Mouse (Mus musculus): ENCODE measurements around the gene Cadm2. TPM values are rescaled to one million over a fixed set of nuclear protein-coding genes. Genes with fewer than 3 reads are reported as not detected.

Gene Cadm2
- total RNA-seq, 2 experiments from 2014 or later: 224 to 229 TPM

DNA sequence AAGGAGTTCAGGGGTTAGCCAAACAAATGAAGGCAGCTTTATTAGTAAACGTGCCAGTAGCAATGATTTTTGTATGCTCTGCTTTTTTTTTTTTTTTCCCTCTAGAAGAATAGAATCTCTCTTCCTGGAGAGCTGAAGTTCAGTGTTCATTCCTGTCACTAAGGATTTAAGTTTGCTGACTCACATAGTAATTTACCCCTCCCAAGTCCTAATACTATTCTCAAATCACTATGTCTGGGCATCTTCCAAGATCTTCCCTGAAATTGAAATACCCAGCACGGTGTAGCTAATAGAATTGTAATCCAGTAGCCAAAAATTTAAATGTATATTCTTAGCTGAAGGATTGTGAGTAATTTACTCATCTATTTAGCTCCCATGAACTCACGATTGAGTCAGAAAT is 914.2 kb downstream of the Cadm2 start:
- no peak for DNase-seq

- no peak for DNase-seq
These were observed 925.9 kb downstream of the Cadm2 start for GRCm38 (mm10) chr16:66694783-66695182.

DNA sequence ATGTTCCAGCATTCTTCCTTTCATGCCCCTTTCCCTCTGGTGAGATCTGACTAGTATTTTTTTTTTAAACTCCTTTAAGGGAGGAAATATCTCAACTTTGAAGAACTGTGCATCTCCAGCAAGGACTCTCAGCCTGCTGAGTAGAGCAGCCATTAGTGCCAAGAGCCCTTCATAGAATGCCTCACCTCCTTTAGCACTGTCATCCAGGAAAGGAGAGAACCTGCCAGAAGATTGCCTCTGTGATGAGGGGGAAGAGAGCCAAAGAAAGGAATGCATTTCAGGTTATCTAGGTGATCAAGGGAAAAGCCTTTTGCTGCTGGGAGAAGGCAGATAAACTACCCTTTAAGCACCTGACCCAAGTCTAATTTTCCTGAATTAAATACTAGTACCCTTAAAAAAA is 943.5 kb downstream of the Cadm2 start:
- no peak for DNase-seq

GRCm38 (mm10) chr16:66651013-66651362 is 969.7 kb downstream of the Cadm2 start:
- DNase-seq: no peak

GRCm38 (mm10) chr16:66650348-66651012 is 970.2 kb downstream of the Cadm2 start:
- DNase-seq: peak; percentile 48 to 53

- DNase-seq: no peak
These were observed 972.9 kb downstream of the Cadm2 start for GRCm38 (mm10) chr16:66647798-66648197.

GRCm38 (mm10) chr16:66643606-66644005 is 977.1 kb downstream of the Cadm2 start:
- DNase-seq: no peak

GRCm38 (mm10) chr16:66627527-66627926 is 993.2 kb downstream of the Cadm2 start:
- no peak for DNase-seq

DNA sequence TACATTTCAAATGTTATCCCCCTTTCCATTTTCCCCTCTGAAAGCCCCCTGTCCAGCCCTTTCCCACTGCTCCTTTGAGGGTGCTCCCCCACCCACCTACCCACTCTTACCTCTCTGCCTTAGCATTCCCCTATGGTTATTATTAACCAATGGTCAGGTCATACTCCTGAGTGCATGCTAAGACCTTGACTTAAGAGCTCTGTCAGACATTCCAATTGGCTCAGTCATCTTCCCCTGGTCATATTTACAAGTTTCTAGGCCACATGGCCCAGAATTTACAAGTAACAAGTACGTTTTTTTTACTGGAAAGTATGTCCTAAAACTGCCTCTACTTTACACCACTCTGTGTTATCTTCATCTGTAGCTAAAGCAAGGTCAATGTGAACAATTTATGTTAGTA is 998.3 kb downstream of the Cadm2 start:
- no peak for DNase-seq

- no peak for DNase-seq
These were observed 1008.1 kb downstream of the Cadm2 start for GRCm38 (mm10) chr16:66612624-66613023.

Measured in layer of hippocampus, postnatal 36 days (tissue).